Mouse (Mus musculus) lung, postnatal 0 days (tissue): Measurements from ENCODE around the gene Rps6ka1.

Experiments
- CTCF ChIP-seq: IDR thresholded peaks from 2 replicates; pipeline ENCODE4 v1.5.1; 2016; ENCODE audit warnings: antibody characterized with exemption, mild to moderate bottlenecking
- EP300 ChIP-seq: IDR thresholded peaks from 2 replicates; pipeline ENCODE4 v1.6.1; 2016; ENCODE audit warnings: antibody characterized with exemption, mild to moderate bottlenecking, control low read depth

- TF ChIP-seq CTCF = no peak
- 0 out of 2 replicates have a peak, but pooled peaks have one; percentile 12 for TF ChIP-seq EP300
Measured at GRCm38 (mm10) chr4:133903372-133903771, 15.8 kb upstream of the Rps6ka1 start.
